Mouse (Mus musculus) embryonic stem cell, embryonic (primary cell): ENCODE measurements around the gene Ficd.

Experiments
- CTCF ChIA-PET, 4 experiments: fragments of 300-600 bp in 2 of 4; fragments of 350-600 bp in 2 of 4; sonication (Branson Sonifier 250); formaldehyde crosslinking; loops; one replicate each; lab custom pipeline; 2022; ENCODE audit warnings: inconsistent platforms in 2 of 4; lab: Charles Lee
- POLR2A ChIA-PET, 4 experiments: fragments of 300-600 bp in 2 of 4; fragments of 350-600 bp in 2 of 4; sonication (Branson Sonifier 250); formaldehyde crosslinking; loops; one replicate each; lab custom pipeline; 2022; ENCODE audit warnings: antibody characterized with exemption in 4 of 4, inconsistent platforms in 1 of 4; lab: Charles Lee

The Ficd gene

GRCm38 (mm10) chr5:113748556-113749331, 13.1 kb downstream of the Ficd start:
- POLR2A ChIA-PET = interaction anchor here (0.5 to 3.8 kb wide), 13 partner anchors 9 to 441 kb away, joined by 3 to 27 read pairs (median 3); partner anchors contain the start of genes Sart3 (in 2 of the 4), Ficd (in 1 of the 4) and Iscu (in 1 of the 4)
- CTCF ChIA-PET = interaction anchor here in 3 of 4 experiments (0.7 to 1.6 kb wide), 6 partner anchors 18 to 435 kb away, joined by 3 to 4 read pairs (median 3); no protein-coding TSS in a partner anchor

DNA sequence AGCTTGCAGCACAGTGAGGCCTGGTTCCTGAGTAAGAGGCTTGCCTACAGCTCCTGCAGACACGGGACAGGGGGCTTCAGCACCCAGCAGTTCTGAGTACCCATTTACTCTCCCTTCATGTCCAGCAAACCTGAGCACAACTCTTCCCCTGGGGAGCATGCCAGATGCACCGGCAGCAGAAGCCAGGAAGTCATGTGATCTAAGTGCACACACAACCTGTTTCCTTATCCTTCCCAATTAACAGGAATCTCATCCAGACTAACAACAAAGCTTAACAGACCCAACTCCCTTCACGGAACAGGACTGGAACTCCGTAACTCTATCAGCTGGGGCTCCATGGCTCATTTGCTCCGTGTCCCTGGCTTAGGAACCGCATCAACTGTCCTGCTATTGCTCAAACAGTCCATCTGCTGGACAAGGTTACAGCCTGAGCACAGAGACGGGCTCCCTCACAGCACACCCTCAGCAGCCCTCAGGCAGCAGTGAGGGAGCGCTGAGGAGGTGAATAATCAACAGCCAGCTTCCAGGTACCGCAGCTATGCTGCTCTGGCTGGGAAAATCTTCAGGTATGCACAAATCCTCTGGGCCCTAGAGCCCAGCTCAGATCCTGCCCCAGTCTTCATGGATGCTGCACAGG, 16.0 kb downstream of the Ficd start:
- CTCF ChIA-PET = interaction anchor here in 3 of 4 experiments (0.6 to 1.4 kb wide), 5 partner anchors 22 to 390 kb away, joined by 3 to 6 read pairs (median 4); partner anchors contain the start of gene 1700069L16Rik (in 1 of the 3)
- POLR2A ChIA-PET = interaction anchor here in 2 of 4 experiments (0.9 to 2.7 kb wide), 8 partner anchors 9 to 165 kb away, joined by 3 to 7 read pairs (median 4); partner anchors contain the start of gene Ficd (in 1 of the 2)

GRCm38 (mm10) chr5:113755347-113756030, 19.9 kb downstream of the Ficd start:
- ChIA-PET POLR2A (interaction anchor here in 2 of 4 experiments (0.7 to 2.4 kb wide), 7 partner anchors 8 to 190 kb away, joined by 3 to 11 read pairs (median 3); partner anchors contain the start of genes Iscu (in 1 of the 2) and Sart3 (in 1 of the 2)), CTCF (interaction anchor here in 1 of 4 experiments (0.7 kb wide), 1 partner anchor 375 kb away, joined by 3 read pairs; no protein-coding TSS in a partner anchor)

DNA sequence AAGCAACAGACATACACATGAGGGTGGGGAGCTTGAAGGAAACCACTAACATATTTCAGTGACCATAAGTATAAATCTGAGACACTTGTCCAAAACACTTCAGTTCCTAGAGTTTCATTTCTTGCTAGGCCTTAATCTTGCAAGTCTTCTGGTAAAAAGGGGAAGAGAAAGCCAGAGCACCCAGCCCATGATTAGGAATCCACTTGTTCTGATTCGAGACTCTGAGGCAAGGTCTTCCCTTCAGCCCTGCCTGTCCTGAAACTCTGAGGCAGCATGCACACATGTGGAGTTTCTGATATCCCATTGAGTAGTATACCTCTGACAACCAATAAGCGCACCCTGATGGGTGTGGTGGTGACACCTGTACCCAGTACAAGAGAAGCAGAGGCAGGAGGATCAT, 26.0 kb downstream of the Ficd start:
- ChIA-PET CTCF (interaction anchor here in 2 of 4 experiments (1.0 to 2.9 kb wide), 4 partner anchors 12 to 26 kb away, joined by 3 to 10 read pairs (median 4); partner anchors contain the start of genes Ficd (in 1 of the 2), Iscu (in 1 of the 2) and Sart3 (in 1 of the 2)), POLR2A (interaction anchor here in 2 of 4 experiments (1.3 to 3.4 kb wide), 3 partner anchors 10 to 12 kb away, joined by 3 to 30 read pairs (median 6); partner anchors contain the start of genes Iscu (in 1 of the 2) and Sart3 (in 1 of the 2))

DNA sequence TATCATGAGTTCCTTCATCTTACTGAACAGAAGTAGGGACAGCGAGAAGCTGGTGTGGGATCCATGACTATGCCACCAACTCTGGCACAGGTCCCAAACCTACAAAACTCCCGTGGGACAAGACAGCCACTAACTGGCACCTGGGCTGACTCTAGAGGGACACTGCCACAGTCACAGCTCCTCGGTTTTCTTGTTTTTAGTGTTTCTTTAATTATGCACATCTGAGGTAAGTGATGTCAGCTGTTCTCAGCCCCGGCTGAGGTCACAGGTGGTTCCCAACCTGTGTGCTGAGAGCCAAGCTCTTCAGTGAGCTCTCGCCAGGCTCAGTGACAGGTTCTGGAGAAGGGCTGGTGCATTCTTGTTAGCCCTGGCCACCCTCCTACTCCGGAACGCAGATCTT, 28.8 kb downstream of the Ficd start:
- ChIA-PET POLR2A (interaction anchor here in 3 of 4 experiments (0.5 to 3.4 kb wide), 17 partner anchors 8 to 441 kb away, joined by 3 to 30 read pairs (median 4); partner anchors contain the start of genes Iscu (in 2 of the 3), Sart3 (in 2 of the 3), Ficd (in 1 of the 3) and Tmem119 (in 1 of the 3)), CTCF (interaction anchor here in 3 of 4 experiments (0.6 to 2.9 kb wide), 9 partner anchors 9 to 590 kb away, joined by 3 to 10 read pairs (median 4); partner anchors contain the start of genes 1700069L16Rik (in 1 of the 3), Iscu (in 1 of the 3) and Sart3 (in 1 of the 3))

DNA sequence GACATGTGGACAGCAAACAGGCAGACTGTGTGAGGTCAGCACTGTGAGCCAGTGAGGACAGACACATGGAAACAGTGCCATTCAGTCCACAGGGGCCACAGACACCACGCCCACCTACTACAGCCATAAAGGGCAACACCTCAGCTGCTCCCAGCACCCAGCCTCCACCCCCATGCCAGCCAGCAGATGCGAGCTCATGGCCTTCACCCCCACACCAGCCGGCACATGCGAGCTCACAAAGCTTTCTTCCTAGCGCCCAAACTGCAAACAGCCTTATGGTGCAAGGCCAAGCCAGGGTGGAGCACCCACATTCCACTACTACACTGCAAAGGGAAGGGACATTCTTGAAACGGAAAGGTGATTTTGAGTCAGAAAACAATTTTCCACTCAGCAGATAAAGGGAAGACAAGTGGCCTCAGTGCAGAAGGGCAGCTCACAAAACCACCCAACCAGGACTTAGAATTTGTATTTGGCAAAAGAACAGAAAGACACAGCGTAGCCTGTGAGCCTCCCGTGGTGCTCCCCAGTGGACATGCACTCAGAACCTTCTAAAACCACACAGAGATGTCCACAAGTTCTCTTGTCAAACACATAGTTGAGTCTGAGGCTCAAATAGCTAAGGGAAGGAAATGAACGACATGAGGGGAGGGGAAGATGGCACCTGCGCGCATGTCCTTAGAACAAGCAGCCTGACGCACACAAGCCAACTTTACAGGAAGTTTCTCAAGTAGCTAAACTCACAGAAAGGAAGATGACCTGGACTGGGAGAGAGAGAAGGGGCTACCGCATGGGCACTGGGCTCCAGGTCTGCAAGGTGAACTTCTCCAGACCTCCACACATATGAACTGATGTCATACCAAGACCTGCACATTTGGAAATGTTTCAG, 30.3 kb downstream of the Ficd start:
- ChIA-PET CTCF (interaction anchor here in 1 of 4 experiments (0.6 kb wide), 1 partner anchor 592 kb away, joined by 3 read pairs; no protein-coding TSS in a partner anchor), POLR2A (interaction anchor here in 1 of 4 experiments (0.9 to 1.6 kb wide), 4 partner anchors 16 to 28 kb away, joined by 3 to 5 read pairs (median 4); no protein-coding TSS in a partner anchor)

GRCm38 (mm10) chr5:113768806-113769205, 33.2 kb downstream of the Ficd start:
- POLR2A ChIA-PET = interaction anchor here in 2 of 4 experiments (0.8 to 1.6 kb wide), 3 partner anchors 30 to 348 kb away, joined by 3 read pairs; no protein-coding TSS in a partner anchor
- CTCF ChIA-PET = interaction anchor here in 1 of 4 experiments (0.6 kb wide), 1 partner anchor 297 kb away, joined by 6 read pairs; no protein-coding TSS in a partner anchor

DNA sequence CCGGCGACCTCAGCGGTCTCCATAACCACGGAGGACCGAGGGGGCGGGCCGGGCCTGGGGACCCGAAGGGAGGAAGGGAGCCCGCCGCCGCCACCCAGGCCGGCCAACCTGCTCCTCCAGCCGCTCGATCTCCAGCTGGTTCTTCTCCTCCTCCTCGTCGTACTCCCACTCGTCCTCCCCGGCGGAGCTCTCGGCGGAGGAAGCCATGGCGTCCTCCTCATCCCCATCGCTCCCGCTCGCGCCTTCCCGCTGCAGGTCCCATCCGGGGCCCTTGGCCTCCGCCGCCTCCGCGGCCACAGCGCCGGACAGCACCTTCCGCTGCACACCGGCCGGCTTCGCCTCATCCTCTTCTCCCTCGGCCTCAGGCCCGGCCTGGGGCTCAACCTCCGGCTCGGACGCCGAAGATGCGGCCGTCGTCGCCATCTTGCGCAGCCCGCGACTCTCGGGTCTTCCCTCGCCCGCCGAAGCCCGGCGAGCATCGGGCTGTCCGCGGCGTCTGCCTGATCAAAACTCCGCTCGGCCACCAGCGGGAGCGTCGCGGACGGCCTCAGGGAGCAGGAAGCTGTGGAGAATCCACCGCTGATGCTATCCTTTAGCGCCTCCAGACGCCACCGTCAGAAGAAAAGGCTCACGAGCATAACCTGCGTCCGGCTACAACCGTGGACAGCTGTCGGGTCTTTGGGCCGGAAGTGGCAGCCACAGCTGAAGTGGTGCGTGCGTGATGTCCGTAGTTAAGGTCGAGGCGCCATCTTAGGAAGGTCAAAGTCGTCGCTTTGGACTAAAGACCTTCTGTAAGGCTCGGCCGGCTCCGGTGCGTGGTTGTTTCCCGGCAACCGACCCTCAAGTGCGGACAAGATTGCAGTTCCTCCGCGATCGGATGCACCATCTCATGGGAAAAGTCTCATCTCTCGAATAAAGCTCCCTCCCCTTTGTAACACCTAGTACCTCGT, 35.9 kb downstream of the Ficd start:
- POLR2A ChIA-PET = interaction anchor here (0.6 to 4.7 kb wide), 42 partner anchors 8 to 825 kb away, joined by 3 to 37 read pairs (median 4); partner anchors contain the start of genes Ficd (in 2 of the 4), Coro1c (in 1 of the 4) and Tmem119 (in 1 of the 4)
- CTCF ChIA-PET = interaction anchor here (0.6 to 6.7 kb wide), 8 partner anchors 24 to 305 kb away, joined by 3 to 113 read pairs (median 9); partner anchors contain the start of gene 1700069L16Rik (in 1 of the 4)

GRCm38 (mm10) chr5:113772450-113772895, 36.9 kb downstream of the Ficd start, which contains the start of the genes Sart3 and Iscu:
Sart3 (minus strand) TSS chr5:113772510.
Iscu (plus strand) TSS chr5:113772748.
- ChIA-PET POLR2A (interaction anchor here (0.6 to 4.7 kb wide), 61 partner anchors 8 to 824 kb away, joined by 3 to 37 read pairs (median 4); partner anchors contain the start of genes Ficd (in 2 of the 4), Coro1c (in 1 of the 4), Tmem119 (in 1 of the 4) and Tmem211 (in 1 of the 4)), CTCF (interaction anchor here (0.5 to 6.7 kb wide), 34 partner anchors 9 to 1678 kb away, joined by 3 to 113 read pairs (median 4); partner anchors contain the start of genes Coro1c (in 1 of the 4) and Wscd2 (in 1 of the 4))

- ChIA-PET POLR2A (interaction anchor here (0.5 to 4.7 kb wide), 74 partner anchors 9 to 546 kb away, joined by 3 to 37 read pairs (median 4); partner anchors contain the start of genes Ficd (in 2 of the 4), Coro1c (in 1 of the 4), Tmem119 (in 1 of the 4) and Tmem211 (in 1 of the 4)), CTCF (interaction anchor here (0.5 to 6.7 kb wide), 68 partner anchors 9 to 1677 kb away, joined by 3 to 113 read pairs (median 4); partner anchors contain the start of genes Tmem119 (in 2 of the 4), Coro1c (in 1 of the 4), Tmem211 (in 1 of the 4) and Wscd2 (in 1 of the 4))
Measured at GRCm38 (mm10) chr5:113772905-113773519, 37.4 kb downstream of the Ficd start.

DNA sequence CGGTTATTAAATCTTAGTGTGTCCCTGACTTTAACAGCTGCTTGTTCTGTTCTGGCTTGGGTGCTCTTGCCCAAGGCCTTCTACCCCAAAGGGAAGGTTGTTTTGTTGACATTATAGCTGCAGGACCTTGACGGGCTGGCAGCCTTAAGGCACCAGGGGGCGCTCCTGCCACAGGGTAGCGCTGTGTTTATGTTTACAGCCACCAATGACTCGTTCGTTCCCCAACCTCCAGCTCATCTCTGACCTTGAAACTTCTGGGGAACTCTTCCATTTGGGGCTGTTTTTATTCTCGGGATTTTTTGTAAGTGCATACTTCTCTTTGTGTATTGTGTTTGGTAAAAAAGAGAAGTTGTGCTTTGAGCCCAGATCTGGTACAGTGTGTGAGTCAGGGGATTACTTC, 38.1 kb downstream of the Ficd start:
- ChIA-PET POLR2A (interaction anchor here (0.5 to 4.7 kb wide), 50 partner anchors 9 to 493 kb away, joined by 3 to 37 read pairs (median 4); partner anchors contain the start of gene Ficd (in 2 of the 4)), CTCF (interaction anchor here (0.5 to 6.7 kb wide), 62 partner anchors 8 to 1283 kb away, joined by 3 to 113 read pairs (median 4); partner anchors contain the start of genes Tmem119 (in 2 of the 4), Coro1c (in 1 of the 4), Tmem211 (in 1 of the 4) and Wscd2 (in 1 of the 4))

- ChIA-PET POLR2A (interaction anchor here in 2 of 4 experiments (0.7 to 1.3 kb wide), 4 partner anchors 8 to 97 kb away, joined by 3 to 4 read pairs (median 3); no protein-coding TSS in a partner anchor), CTCF (interaction anchor here in 2 of 4 experiments (0.7 to 6.7 kb wide), 5 partner anchors 33 to 378 kb away, joined by 3 to 113 read pairs (median 6); no protein-coding TSS in a partner anchor)
Measured at GRCm38 (mm10) chr5:113775585-113775984, 40.0 kb downstream of the Ficd start.
